8 mouse cellular contexts compared by ENCODE assay signal in genomic region chr4:48725660-48726348, GRCm38 (mm10).
DNase-seq lines count a peak whose midpoint lies in the region; ATAC-seq lines count a peak whose summit lies in the region.

No protein-coding gene starts in this region.

- no peak overlapping the region for H3K4me2 ChIP-seq in embryonic facial prominence, embryonic 11.5 days (ENCODE audit: low read depth, low read length)

- ATAC-seq in embryonic facial prominence, embryonic 11.5 days (replicated peaks; ENCODE audit: insufficient number of reproducible peaks, low FRiP score, low TSS enrichment, low read depth): no peak
- ATAC-seq in inflammation-experienced regulatory T-cells, adult 6 months: no peak

- no peaks in the 10 kb centered on the region for H3K4me1 ChIP-seq in embryonic facial prominence, embryonic 11.5 days (ENCODE audit: control insufficient read depth, insufficient read depth, low read length)

- H3K9me3 ChIP-seq in embryonic facial prominence, embryonic 11.5 days (replicated peaks; ENCODE audit: control insufficient read depth, low read length): no peaks in the 10 kb centered on the region

- peak; percentile 39 for DNase-seq in embryonic facial prominence, embryonic 11.5 days (ENCODE audit: low spot score)
- peak; percentile 60 to 74 for DNase-seq in frontal cortex, adult 2 months (ENCODE audit: extremely low spot score in 1 of 2, low spot score in 1 of 2)
- peak; percentile 16 to 70 for DNase-seq in left cerebral cortex, adult 8-10 months (ENCODE audit: low spot score in 2 of 2)
- peak; percentile 3 for DNase-seq in retina, postnatal 7 days (ENCODE audit: low read depth, low spot score)
- DNase-seq in urinary bladder, postnatal 4 days (ENCODE audit: low spot score in 2 of 2): no peak
- no peak for DNase-seq in spleen, adult 12 weeks (ENCODE audit: low spot score)
- no peak for DNase-seq in heart, postnatal 25 days (ENCODE audit: low spot score)

- H3K27ac ChIP-seq in embryonic facial prominence, embryonic 11.5 days (replicated peaks; ENCODE audit: low read depth, low read length): no peak overlapping the region

- no peak overlapping the region for H3K4me3 ChIP-seq in embryonic facial prominence, embryonic 11.5 days (ENCODE audit: low read depth, low read length)

- WGBS in embryonic facial prominence, embryonic 11.5 days: 59% methylated on average over 13 of the region's 13 CpGs

- no peaks in the 10 kb centered on the region for H3K36me3 ChIP-seq in embryonic facial prominence, embryonic 11.5 days (replicated peaks; ENCODE audit: control insufficient read depth, insufficient read depth, low read depth, low read length)

- no peak overlapping the region for H3K9ac ChIP-seq in embryonic facial prominence, embryonic 11.5 days (replicated peaks; ENCODE audit: low read length)

- H3K27me3 ChIP-seq in embryonic facial prominence, embryonic 11.5 days (ENCODE audit: control insufficient read depth, insufficient read depth, low read length): no peaks in the 10 kb centered on the region

- intact Hi-C loops in heart, postnatal 25 days (cut with DNase I): no loop called here

Comparison
In these comparisons a context has a peak if more than half of its experiments do, and no peak if none do; other contexts are left out.
1. DNase-seq: peak in embryonic facial prominence, embryonic 11.5 days (single experiment), frontal cortex, adult 2 months (2 of 2), left cerebral cortex, adult 8-10 months (2 of 2) and retina, postnatal 7 days (single experiment); none in urinary bladder, postnatal 4 days (0 of 2), spleen, adult 12 weeks (single experiment) and heart, postnatal 25 days (single experiment).